Mouse (Mus musculus): ENCODE results near the gene Cd2bp2.

Cd2bp2 gene

DNA sequence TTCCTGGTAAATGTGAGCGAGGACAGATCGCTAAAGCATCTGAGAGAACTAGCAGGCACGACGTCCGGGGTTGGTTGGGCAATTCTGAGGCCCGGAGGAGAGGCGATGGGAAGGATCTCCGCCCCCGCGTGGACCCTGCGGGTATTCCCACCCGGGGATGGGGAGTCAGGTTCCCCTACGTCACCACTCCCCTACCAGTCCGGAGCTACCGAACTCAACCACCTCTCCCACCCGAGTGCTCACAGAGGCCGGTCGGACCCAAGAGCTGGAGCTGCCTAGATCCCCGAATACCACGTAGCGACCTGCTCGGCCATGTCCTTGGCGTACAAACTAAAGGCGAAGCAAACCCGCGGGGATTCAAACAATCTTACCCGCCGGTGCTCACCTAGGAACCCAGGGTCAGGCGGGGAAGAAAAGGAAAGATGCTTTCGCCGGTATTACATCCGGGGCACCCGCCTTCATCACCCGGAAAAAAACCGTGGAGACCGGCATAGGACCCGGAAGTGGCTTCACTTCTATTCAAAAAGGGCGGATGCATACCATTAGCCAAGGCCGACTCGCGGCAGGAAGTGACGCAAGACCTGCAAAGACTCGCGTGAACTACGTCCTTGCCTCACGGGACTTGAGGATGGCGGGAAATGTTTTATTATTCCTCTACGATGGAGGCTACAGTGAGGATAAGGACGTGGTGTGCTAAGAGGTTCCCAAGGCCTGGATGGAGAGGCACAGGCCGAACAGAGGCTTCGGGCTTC lies at the start of gene Cd2bp2:
TSS of gene Cd2bp2 (minus strand) at position 507 of the 752 bp plus-strand sequence.
- DNase-seq (ENCODE audit: low spot score), result peak; percentile 98

DNA sequence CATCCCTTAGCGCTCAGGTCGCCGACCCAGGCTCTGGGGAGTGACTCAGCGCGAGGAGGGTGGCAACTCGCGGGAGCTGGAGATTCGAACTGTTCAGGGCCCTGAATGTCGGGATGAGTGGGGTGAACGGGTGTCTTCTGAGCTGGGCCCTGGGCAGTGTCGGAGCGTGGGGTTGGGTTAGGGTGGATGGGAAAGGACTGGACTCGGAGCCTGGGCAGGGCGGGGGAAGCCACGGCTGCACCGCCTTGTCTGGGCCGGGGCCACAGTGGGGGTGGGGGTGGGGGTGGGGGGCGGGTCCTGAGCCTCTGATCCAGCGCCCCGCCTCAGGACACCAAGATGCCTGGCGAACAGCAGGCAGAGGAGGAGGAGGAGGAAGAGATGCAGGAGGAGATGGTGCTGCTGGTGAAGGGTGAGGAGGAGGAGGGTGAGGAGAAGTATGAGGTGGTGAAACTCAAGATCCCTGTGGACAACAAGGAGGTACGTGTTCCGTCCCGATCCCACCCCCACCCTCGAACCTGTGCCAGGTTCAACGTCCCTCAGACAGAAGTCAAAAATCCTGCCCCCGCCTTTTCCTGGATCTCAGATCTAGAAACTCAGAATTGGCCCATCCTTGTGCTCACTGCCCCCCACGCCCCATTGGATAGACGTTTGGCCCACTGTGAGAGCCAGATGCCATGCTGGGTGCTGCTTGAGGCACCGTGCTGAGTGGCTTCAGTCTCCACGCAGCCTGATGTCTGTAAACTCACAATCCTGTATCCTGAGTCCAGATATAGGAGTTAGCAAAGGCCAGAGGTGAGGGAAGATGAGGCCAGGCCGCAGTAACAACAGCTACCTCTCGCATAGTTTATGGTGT lies 49.0 kb upstream of the Cd2bp2 start:
- DNase-seq (ENCODE audit: low spot score), result peak; percentile 70

DNA sequence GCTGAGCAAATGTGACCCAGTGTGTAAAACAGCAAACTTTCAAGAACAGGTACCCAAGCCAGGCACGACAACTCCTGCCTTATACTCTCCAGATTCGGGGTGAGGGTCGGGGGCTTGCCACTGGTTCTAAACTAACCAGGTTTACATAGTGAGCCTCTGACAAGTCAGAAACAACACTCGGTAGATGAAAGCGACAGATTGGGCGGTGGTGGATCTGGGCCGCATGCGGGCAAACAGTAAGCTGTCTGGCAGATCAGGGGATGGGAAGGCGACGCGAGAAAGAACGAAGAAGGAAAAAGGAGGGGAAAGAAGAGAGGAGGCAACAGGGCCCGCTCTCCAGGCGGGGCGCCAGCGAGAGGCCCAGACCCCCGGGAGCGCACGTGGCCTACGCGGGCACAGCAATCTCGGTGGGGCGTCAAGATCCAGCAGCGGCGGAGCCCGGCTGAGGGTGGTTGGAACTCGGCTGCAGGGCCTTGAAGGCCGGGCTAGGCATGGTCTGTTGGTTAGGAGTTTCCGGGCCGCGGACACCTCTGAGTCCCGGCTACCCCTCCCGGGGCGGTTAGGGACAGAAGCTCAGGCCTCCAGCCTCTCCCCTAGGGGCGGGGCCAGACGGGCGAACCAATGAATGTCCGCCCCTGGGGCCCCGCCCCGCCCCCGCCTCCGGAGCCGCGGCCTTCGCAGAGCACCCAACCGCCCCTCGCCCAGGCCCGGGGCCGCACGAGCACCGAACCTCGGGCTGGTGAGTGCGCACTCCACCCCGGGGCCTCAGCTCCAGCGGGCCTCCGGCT lies 48.2 kb upstream of the Cd2bp2 start, which contains the start of gene Zfp771:
TSS of gene Zfp771 (plus strand) at position 405 of the 788 bp plus-strand sequence.
- DNase-seq (ENCODE audit: low spot score), result peak; percentile 96

GRCm38 (mm10) chr7:127243361-127243867 lies 47.6 kb upstream of the Cd2bp2 start:
- DNase-seq (ENCODE audit: low spot score), result peak; percentile 42

DNA sequence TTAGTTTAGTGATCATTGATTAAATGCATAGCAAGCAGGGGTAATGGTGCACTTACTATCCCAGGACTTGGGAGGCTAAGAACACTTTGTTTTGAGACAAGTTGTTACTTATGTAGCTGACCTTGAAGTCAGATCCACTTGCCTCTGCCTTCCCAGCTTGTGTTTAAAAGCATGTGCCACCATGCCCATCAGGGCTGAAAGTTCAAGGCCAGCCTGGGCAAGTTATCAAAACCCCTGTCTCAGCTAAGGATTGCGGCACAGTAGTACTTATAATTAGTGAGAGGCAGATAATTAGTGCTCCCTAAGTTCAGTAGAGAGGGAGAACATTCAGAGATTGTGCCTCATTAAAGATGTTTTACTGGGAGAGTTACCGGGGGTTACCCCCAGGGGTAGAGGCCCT lies 38.9 kb upstream of the Cd2bp2 start:
- no peak for DNase-seq (ENCODE audit: low spot score)

- DNase-seq (ENCODE audit: low spot score), result no peak
Observed at GRCm38 (mm10) chr7:127233765-127234164, 37.9 kb upstream of the Cd2bp2 start.

GRCm38 (mm10) chr7:127233368-127233749 lies 37.5 kb upstream of the Cd2bp2 start:
- DNase-seq (ENCODE audit: low spot score), result peak; percentile 48

- peak; percentile 88 for DNase-seq (ENCODE audit: low spot score)
Observed at GRCm38 (mm10) chr7:127232622-127233367, 36.9 kb upstream of the Cd2bp2 start, which contains the start of the genes Zfp553 and Sept1. Gene Zfp553 (plus strand): TSS chr7:127233061. Gene Sept1 (minus strand): TSS chr7:127233130.

DNA sequence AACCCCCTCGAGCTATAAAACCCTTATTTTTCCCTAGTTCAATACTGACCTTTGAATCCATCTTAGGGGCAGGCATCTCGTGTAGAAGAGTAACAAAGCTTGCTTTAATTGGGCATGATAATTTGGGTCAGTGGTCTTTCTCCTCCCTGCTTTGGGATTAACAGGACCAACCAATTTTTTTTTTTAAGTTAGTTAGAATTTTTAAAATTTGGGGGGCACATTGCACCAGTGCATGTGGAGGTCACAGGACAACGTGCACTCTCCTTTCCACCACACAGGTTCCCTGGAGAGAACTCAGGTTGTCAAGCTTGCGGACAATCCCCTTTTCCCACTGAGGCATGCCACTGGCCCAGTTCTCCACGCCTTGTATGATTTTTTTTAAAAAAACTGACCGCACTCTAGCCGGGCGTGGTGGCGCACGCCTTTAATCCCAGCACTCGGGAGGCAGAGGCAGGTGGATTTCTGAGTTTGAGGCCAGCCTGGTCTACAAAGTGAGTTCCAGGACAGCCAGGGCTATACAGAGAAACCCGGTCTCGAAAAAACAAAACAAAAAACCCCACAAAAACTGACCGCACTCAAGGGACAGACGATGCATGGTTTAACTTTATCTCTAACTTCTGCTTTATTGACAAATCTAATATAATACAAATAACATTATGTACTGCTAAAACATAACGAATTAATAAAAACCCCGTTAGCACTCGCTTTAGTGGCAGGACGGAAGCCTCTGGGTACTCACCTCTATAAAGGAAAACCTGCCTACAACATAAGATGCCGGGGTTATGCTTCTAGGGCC lies 36.2 kb upstream of the Cd2bp2 start:
- peak; percentile 45 for DNase-seq (ENCODE audit: low spot score)

GRCm38 (mm10) chr7:127231376-127231775 lies 35.5 kb upstream of the Cd2bp2 start:
- DNase-seq (ENCODE audit: low spot score), result no peak

DNA sequence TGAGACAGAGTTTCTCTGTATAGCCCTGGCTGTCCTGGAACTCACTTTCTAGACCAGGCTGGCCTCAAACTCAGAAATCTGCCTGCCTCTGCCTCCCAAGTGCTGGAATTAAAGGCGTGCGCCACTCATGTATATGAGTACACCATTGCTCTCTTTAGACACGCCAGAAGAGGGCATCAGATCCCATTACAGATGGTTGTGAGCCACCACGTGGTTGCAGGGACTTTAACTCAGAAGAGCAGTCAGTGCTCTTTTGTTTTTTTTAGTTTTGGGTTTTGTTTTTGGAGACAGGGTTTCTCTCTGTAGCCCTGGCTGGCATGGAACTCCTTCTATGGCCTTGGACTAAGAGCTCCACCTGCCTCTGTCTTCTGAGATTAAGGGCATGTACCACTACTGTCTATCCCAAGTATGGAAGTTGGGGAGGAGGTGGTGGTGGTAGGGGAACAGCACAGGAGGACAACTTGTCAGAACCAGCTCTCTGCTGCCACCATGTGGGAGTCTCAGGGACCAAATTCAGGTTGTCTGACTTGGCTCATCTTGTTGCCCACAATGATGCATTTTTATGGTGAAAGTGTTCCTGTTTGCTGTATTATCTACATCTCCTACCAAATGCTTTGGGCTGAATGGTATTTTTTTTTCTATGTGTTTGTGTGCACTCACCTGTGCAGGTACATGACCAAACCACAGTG lies 32.9 kb upstream of the Cd2bp2 start:
- peak; percentile 86 for DNase-seq (ENCODE audit: low spot score)

DNA sequence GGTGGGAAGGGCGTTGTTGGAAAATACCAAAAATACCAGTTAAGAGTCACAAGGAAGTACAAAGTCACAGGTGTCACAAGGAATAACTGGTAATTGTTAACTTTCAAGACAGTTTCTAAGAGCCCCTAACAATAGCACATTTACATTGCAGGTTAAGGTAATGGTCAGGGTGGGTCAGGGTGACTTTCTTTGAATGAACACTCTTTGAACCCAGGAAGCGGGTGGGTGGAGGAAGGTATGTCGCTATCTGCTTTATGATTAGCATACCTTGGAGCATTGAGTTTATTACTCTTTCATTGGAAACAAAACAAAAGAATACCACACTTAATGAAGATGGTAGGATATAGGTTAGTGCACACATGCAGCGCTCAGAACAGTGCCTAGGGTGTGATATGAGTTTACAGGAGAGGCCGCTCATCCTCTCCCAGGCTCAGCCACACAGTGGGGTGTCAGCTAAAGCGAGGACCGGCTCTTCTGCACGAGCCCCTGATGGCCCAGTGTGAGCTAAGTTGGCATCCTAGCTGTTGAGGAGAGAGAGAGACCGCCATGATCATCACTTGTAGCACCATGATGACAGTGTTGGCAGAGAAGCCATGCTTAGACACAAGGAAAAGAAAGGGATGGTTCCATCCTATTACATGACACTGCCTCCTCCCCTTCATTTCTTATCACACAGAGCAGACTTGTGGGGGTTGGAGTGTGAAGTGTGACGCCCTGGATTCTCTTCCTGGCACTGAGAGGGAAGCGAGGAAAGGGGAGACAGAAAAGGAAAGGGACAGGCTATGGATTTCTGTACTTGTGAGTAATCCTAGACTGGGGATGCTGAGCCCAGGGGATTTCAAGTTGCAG lies 29.5 kb upstream of the Cd2bp2 start:
- DNase-seq (ENCODE audit: low spot score), result no peak

- DNase-seq (ENCODE audit: low spot score), result no peak
Observed at GRCm38 (mm10) chr7:127224616-127225015, 28.8 kb upstream of the Cd2bp2 start.

GRCm38 (mm10) chr7:127223515-127224478 lies 27.9 kb upstream of the Cd2bp2 start:
- no peak for DNase-seq (ENCODE audit: low spot score)

DNA sequence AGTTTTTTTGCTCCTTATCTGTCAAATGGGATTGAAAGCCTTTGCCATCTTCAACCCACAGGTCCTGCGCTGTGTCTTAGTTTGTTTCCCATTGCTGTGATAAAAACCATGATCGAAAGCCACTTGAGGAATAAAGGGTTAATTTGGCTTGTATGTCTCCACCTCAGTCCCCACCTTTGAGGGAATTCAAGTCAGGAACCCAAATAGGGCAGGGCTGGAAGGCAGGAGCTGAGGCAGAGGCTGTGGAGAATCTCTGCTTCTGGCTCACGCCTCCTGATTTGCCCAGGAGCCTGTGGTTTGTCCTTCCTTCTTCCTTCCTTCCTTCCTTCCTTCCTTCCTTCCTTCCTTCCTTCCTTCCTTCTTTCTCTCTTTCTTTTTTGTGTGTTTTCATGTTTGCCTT lies 27.3 kb upstream of the Cd2bp2 start:
- no peak for DNase-seq (ENCODE audit: low spot score)

DNA sequence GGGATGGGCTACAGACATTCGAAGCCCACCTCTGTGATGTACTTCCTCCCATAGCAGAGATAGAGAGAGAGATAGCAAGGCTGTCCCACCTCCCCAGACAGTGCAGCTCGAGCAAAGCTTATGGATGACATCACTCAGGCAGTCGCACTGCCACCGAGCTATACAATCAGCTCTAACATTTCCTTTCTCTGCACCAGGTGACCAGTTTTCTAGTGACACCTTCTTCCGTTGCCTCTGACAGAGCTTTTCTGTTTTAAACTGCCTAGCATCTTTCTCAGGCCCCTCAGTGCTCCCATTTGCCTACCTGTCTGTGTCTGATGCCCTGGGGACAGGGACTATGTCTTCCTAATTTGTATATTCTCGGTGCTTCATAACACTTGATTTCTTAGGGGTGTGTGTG lies 24.6 kb upstream of the Cd2bp2 start:
- DNase-seq (ENCODE audit: low spot score), result no peak

GRCm38 (mm10) chr7:127218670-127219069 lies 22.8 kb upstream of the Cd2bp2 start:
- no peak for DNase-seq (ENCODE audit: low spot score)

Measured in MN1 (cell line).